Mouse (Mus musculus) layer of hippocampus, adult 8-10 months (tissue): ENCODE measurements at regions not wholly inside any gene's neighbourhood (a gene's known extent, or its start where the extent isn't known, plus 50 kb on each side); places are given as distances from the start of the nearest gene placed in this dataset.

Experiments
- DNase-seq, 2 experiments: peaks; one replicate each; pipeline ENCODE4 v3.0.0; 2022; ENCODE audit warnings: low spot score in 2 of 2

DNA sequence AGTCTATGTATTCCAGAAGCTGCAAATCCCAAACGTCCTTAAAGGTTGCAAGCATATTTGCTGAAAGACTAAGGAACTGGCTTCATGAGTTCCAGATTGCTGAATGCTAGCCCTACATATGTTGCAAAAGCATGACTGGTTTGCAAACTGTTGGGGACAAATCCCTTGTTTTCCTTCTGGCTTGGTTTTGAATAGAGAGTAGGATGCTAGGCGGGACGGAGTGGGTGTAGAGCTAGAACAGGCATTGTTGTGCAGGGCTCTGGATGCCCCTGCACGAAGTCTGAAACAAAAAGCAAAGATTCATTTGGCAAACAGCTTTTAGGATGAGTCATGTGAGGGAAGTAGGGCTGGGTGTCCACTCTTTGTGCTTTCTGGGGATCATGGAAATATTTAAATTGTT lies 500.9 kb upstream of the Cnksr2 start:
- DNase-seq: peak; percentile 48 to 60

GRCm38 (mm10) chrX:158577856-158578255 lies 534.8 kb upstream of the Cnksr2 start:
- DNase-seq: no peak

DNA sequence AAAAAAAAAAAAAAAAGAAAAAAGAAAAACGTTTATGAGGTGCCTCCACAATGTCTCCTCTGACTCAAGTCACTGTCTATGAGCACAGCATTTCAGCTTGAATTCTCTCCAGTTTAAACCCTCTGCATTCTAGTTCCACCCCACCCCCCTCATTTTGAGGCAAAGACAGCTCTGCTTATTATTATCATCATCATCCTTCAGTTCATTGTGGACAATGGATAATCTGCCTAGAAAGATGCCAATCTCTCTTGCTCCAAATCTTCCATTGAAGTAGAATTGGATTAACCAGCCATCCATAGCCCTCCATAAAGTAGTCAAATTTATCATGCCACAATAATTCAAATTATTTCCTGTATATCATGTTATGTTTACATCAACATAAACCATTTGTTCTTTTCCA lies 570.0 kb upstream of the Cnksr2 start:
- DNase-seq: no peak

DNA sequence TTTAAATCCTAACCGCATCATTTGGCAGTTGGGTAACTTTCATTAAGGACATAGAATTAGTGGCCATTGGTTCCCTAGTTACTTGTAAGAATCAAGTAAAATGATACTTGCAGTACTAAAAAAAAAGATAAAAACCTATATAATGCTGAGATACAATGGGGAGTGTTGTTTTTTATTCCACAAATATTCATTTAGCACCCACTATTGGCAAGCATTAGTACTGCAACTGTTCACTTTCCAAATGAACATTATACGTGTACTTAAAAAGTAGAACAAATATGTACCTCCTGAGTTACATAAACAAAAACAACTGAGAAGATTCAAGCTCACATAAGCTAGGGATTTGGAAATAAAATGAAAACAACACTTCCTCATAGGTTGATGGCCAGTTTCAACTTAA lies 570.5 kb upstream of the Cnksr2 start:
- no peak for DNase-seq

GRCm38 (mm10) chrX:158614029-158614428 lies 570.9 kb upstream of the Cnksr2 start:
- DNase-seq: peak; percentile 19 to 29

GRCm38 (mm10) chrX:158614452-158614851 lies 571.4 kb upstream of the Cnksr2 start:
- no peak for DNase-seq

- DNase-seq: no peak
Measured at GRCm38 (mm10) chrX:158615096-158615495, 572.0 kb upstream of the Cnksr2 start.

DNA sequence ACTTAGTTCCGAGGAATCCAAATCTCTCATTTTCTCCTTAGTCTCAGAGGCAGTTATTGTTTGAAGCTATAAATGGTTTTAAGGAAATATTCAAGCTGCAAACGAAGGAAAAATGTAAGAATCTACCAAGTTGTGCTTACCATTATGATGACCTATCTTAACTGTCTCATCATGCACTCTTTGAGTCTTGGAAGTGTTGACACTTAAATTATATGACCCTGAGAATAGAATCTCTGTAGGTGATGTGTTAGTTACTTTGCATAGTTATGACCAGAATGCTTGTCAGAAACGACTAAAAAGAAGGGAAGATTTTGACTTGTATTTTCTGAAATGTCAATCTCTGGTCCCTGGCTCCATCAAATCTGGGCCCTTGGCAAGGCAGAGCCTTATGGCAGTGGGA lies 582.7 kb upstream of the Rps6ka3 start:
- no peak for DNase-seq

DNA sequence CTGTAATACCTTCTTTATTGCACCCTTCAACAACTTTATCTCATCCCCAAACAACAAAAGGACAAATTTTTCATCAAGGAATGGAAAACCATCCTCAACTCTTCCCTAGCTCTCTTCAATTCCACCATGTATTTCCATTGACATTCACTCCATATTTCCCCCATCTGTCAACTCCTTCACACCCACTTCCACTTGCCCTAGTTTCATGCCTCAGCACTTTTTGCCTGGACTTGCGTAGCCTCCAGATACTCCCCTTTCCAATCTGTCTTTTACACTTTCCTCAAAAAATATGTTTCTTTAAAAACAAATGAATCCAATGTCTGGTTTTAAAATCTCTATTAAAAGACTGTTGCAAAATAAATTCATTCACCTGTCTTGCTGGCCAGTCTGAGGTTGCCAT lies 577.7 kb upstream of the Rps6ka3 start:
- DNase-seq: no peak

DNA sequence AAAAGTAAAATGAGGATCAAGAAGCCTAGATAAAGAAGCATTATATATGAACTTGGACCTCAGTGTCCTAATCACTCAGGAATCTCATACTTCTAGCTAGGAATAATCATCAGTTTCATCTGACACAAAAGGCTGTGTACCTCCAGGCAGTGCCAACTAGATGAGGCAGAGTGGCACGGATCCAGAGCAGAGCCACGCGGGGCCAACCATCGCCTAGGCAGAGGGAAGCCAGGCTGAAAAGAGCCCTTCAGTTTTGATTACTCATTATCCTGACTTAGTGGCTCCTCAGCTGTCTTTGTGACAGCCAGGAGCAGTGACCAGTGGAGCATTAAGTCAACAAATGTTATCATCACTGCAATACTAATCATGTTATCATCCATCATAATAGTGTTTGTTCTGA lies 557.9 kb upstream of the Rps6ka3 start:
- DNase-seq: peak in 1 of 2 experiments; percentile 30

- no peak for DNase-seq
Measured at GRCm38 (mm10) chrX:158656188-158656587, 553.9 kb upstream of the Rps6ka3 start.

GRCm38 (mm10) chrX:158694191-158694590 lies 515.9 kb upstream of the Rps6ka3 start:
- DNase-seq: no peak

DNA sequence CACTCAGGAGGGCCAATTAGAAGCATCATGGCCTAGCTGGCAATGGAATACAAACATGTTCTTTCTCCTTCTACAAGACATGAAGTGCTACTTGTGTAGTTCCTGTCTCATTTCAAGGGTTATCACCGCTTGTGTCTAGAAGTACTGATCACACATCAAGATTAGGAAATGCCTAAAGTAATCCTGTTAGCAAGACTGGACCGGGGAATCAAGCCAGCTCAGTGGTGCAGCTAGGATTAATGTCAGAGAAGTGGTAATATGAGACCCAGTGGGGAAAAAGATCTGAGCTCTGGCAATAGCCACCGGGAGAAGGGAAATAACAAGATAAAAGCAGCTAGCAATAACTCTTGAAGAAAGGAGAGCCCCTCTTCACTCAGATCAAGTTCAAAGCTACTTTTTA lies 506.7 kb upstream of the Rps6ka3 start:
- DNase-seq: no peak

DNA sequence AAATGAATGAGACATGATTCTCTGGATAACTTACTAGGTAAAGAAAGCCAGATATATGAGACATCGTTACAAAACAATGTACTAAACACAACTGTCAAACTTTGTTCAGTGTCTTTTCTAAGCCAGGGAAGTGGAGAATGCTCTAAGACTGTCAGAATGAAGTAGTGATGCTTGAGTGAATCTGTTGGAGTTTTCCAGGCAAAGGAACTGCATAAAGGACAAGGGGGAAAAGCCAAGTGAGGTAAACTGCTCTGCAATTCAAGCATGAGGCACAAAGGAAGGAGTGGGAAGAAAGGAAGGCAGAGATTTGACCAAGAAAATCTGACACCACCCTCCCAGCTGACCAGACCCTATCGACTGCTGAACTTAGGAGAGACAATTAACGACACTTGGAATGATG lies 500.3 kb upstream of the Rps6ka3 start:
- no peak for DNase-seq

GRCm38 (mm10) chrX:158744738-158745137 lies 465.4 kb upstream of the Rps6ka3 start:
- DNase-seq: peak in 1 of 2 experiments; percentile 6

DNA sequence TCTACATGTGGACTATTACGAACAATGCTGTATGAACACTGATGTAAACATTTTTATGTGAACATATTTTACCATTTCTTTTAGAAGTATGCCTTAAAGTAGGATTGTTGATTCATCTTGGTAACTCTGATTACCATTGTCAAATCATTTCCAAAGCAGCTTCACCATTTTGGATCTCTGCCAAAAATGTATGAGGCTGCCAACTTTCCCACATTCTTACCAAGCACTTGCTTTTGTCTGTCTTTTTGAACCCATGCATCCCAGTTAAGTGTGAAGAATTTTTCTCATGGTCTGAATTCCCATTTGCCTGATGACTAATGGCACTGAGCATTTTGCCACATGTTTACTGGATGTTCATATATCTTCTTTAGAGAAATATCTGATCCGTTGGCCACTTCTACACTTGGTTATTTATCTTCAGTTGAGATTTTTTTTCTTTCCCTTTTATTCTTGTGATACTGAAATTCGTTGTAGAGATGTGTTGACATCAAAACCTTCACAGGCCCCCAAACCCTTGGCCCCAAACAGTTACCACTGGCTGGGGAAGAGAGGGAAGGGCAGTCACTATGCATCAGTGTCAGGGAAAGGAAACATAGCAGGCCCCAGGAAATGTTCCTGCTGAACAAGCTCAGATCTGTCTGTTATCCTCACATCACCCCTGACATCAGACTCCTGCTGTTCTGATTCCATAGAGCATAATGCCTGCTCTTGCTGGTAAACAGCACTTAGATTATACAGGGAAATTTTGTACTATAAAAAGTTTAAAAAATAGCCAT lies 464.2 kb upstream of the Rps6ka3 start:
- no peak for DNase-seq
